Mouse (Mus musculus) thymus, postnatal 14 days (tissue): ENCODE results near the gene Dnajc8.
"Not testable (repeated sequence)": the region's sequence is repeated elsewhere in the genome, so short reads cannot be mapped to it uniquely, and the experiment has no call there.

Experiments
- DNase-seq: peaks from one replicate; pipeline ENCODE4 v3.0.0; 2021

Dnajc8 gene

DNA sequence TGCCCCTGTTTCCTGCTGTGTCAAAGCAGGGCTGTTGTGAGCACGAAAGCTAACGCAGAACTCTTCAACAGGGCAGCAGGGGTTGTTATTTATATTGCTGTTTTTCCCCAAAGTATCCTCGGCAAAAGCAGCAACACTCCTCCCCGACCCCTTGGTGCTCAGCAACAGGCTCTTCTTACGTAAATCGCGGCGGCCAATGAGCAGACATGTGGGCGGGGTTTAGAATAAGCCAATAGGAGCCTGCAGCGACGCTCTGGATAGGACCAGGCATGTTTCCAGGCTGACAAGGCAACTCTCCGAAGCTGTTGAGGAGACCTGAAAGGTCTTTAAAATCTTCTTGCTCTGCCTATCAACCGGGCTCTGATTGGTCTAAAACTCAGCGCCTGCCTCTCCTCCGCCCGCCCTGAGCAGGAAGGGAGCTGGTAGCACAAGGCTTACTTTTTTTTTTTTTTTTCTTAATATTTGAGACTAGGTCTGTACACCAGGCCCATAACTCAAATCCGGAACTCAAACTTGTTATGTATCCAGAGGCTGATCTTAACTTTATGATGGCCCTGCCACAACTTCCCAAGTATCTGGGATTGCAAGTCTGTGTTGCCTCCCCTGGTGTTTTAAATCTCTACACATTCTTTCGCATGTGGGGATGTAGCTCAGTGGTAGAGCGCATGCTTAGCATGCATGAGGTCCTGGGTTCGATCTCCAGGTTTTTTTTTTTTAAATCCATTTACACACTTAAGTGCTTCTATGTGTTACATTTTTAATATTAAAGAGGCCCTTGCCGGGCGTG is 19.8 kb upstream of the Dnajc8 start:
- DNase-seq = peak; percentile 92

DNA sequence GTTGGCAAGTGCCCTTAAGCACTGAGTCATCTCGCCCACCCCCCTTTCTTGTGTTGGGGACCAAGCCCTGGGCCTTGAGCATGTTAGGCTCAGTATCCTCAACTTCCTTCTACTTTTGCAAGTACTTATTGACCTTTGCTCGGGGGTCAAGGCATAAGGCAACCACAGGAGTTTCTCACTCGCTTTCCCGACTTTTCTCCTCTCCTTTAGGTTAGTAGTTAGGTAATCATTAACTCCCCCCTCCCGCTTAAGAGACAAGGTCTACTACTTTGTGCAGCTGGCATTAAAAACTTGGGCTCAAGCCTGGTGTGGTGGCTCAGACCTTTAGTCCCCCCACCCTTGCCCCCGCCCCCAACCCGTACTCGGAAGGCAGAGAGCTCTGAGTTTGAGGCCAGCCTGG is 17.3 kb upstream of the Dnajc8 start:
- DNase-seq = no peak

DNA sequence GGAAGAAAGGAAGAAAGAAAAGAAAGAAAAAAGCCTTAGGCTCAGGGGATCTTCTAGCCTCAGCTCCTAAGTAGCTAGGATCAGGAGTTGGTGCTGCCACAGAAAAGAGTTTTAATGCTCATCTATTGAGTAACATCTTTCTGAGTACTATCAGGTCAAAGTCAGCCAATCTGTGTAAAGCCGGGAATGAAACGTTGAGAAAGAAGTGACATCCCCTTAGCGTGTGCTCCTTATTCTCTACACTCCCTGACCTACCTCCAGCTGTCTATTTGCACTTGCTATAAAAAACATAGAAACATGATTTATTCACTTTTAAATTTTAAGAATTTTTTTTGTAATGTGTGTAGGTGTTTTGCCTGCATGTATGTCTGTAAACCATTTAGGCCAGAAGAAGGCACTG is 16.2 kb upstream of the Dnajc8 start:
- no peak for DNase-seq

DNA sequence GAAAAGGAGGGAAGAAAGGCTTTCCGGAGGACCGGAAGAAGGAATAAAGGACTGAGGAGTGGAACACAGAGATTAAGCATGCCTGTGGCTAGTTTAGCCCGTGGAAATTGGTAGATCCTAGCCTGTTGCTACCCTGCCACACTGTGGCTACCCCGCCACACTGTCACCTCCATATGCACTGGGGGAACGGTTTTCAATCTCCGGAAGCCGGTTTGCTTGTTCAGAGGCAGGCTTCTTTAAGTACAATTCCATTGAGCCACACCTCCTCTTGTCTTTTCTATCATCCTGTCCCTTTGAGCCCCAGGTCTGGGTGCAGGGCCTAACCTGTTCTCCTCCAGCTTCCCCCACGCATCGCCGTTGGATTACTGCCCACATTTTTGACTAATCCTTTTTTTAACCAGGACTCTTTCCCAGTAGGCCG is 11.0 kb upstream of the Dnajc8 start:
- DNase-seq = no peak

DNA sequence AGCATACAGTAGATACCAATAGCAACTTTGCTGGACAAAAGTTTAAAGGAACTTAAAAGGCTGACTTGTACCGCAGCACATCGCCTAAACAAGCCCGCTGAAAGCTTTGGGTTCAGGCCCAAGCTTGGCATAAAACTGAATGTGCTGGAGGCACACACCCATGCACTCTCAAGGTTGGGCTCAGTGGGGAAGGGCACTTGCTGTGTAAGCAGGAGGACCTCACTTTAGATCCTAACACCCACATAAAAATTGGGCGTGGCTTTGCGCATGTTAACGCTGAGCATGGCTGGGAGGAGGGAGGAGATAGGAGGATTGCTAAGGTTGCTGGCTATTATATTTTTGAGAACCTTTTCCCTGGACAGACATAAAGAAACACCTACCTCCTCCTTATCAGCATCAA is 10.5 kb upstream of the Dnajc8 start:
- no peak for DNase-seq

DNA sequence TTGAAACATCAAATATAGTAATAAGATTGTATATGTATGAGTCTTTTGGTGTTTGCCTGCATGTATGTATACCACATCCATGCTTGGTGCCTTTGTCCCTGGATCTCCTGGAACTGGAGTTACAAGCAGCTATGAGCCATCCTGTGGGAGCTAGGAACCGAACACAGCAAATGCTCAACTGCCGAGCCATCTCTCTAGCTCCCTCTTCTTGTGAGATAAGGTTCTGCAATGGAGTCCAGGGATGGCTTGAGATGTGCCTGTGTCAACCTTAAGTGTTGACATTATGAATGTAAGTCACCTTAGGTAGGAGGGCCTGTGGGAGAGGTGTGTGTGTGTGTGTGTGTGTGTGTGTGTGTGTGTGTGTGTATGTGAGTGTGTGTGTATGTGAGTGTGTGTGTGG is 8.7 kb upstream of the Dnajc8 start:
- DNase-seq = peak; percentile 30

DNA sequence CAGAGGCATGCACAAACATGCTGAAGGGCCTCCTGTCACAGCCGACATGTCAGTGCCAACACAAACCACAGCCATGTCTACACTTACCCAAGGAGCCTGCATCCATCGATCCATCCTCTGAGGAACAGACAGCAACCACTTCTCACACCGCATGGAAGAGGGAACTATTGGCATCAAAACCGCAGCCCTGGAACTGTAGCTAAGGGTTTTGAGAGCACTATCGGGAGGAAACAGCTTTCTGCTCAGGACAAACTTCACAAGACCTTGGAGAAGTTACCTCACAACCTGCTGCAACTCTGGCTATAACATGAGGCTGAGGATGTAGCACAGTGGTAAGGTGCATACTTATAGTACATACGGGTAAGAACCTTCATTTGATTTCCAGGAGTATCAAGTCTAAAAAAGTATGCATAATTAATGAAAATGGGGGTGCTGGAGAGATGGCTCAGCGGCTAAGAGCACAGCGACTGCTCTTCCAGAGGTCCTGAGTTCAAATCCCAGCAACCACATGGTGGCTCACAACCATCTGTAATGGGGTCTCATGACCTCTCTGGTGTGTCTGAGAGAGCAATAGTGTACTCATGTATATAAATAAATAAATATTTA is 7.3 kb upstream of the Dnajc8 start:
- DNase-seq = no peak

DNA sequence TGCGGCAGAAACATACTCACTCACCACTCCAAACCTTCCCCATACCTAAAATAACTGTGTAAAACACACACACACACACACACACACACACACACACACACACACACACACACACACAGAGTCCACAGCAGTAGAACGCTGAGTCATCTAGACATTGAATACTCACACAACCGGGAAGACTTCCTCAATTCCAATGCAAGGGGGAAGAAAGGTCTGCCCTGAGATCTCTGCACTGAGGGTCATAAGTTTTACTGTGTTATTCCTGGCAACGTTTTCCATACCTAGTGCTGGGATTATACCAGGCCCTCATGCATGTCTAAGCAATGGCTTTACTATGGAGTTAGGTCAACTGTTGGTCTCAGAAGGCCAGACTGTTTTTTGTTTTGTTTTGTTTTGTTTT is 6.0 kb upstream of the Dnajc8 start:
- DNase-seq = no peak

DNA sequence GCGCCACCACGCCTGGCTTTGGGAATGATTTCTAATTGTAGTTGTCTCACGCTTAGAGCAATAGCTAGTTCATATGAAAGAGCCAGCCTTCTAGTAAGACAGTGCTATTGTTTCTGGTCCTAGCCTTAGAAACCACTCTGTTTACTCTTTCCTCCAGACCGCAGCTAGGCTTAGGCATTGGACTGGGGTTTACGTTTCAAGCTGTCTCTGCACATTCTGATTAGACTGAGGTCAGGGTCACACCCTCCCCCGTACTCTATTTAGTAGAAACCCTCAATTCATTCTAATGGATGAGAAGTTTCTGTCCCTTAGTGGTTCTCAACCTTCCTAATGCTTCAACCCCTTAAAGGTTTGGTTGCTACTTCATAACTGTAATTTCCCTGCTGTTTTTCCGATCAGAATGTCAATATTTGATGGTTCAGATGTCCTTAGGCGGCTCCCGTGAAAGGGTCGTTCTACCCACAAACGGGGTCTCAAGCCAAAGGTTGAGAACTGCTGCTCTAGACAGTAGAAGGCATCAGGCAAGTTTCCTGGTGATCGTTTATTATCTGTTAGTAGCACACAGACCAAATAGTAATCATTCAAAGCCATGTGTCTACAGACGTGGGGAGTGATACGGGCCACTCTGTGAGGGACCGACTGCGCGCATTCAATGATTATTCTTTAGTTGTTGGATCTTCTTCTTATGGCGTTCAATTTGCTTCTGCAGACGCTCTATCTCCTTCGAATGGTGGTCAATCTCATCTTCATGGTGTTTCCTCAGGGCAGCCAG is 5.1 kb upstream of the Dnajc8 start:
- no peak for DNase-seq

DNA sequence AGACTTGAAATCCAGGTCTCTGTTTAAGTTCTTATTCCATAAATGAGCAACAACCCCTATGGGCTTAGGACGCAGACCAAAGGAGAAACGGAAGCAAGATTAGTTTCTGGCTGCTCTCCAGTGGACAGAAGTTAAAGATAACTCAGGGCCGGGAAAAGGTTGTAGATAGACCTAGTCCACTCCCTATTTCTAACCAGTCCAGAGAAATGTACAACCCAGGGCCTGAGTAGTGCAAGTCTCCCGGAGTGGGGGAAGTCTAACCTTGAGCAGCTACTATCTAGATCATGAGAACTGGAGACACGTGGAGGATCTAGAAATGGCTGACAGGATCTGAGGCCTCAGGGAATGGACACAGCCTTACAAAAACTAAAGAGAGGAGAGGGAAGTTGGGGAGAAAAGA is 2.9 kb upstream of the Dnajc8 start:
- no peak for DNase-seq

DNA sequence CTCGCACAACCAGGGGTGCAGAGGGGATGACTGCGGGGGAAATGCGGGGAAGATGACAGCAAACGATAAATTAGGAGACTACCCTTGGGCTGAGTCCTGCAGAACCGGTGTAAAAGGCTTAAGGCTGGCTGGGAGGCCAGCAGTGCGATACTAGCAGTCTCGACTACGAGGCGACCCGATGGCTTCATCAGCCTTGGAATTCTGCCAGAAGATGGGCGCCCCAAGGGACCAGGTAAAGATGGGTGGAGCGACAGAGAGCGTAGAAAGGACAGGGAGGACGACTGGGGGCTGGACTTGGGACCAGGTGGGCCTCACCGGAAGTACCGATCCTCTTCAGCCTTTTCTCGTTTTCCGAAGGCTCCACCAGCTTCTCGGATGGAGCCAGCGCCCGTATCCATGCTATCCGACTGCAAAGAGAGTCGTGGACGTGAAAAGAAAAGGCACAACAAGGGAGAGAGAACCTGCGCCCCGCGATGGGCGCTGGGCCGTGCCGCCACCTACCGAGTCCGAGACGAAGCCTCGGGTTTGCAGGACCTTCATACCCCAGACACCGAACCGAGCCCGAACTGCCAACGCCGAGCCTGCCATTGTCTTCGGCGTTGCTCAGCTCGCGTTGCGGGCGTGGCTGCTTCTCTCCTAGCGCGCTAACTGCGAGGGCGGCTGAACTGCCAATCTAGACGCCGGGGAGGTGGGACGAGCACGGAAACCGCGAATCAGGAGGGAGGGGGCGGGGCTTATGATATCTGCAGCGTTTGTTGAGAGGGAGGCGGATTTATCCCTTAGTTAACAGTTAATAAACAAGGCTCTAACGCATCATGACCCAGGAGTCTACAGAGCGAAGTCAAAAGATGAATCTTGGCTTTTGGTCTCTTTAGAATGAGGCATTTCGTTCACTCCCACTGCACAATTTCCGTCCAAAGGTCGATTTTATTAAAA is 2.1 kb upstream of the Dnajc8 start, which contains the start of gene Atpif1:
Gene Atpif1, minus strand, starts transcription at position 679 of the 936 bp plus-strand sequence.
- peak; percentile 90 for DNase-seq

DNA sequence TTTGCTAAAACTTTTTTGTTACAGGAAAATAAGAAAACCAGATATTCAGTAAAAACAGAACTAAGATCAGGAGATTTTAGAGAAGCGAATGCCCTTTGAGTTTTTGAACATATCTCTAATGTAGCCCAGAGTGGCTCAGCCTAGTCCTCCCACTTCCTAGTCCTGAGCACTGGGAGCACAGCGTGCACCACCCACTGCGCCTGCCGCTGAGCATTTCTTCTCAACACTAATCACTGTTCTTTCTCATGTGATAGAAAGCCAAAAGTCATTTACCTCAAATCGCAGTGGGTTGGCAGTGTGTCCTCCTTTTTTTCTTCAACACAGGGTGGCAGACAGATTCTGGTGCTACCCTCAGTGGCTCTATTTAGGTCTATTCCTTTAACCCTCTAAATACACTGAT is 4.1 kb downstream of the Dnajc8 start:
- DNase-seq = no peak

DNA sequence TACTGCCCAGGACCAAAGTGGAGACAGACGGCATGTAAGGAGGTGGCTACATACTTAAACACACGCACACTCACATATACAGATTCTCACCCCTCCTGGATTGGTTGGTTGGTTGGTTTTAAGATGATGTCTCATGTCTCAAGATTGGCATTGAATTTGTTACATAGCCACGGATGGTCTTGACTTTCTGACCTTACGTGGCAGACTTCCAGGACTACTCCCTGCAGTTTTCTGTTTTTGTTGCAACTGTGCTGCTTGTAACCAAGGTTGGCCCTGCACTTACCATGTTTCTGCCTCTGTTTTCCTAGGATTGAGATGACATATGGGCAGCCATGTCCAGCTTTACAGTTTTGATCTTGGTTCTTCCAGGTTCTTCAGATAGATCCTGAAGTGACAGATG is 6.1 kb downstream of the Dnajc8 start:
- no peak for DNase-seq

DNA sequence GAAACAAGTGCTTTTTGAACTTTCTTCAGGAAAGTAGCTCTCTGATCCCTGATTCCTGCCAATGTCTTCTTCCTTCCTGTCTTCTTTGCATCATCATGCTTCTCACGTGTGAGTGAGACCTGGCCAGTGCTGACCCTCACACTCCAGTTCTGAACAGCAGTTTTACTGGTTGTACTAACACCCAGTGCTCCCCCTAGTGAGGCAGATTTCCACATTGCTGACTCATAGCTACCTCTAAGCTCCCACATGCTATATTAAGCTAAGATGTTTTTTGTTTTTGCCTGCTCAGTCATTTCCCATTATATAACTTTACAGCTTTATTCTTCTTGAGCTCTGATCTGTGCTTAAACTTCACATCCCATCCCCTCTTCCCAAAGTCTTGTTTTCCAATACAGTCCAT is 7.4 kb downstream of the Dnajc8 start:
- DNase-seq = no peak

DNA sequence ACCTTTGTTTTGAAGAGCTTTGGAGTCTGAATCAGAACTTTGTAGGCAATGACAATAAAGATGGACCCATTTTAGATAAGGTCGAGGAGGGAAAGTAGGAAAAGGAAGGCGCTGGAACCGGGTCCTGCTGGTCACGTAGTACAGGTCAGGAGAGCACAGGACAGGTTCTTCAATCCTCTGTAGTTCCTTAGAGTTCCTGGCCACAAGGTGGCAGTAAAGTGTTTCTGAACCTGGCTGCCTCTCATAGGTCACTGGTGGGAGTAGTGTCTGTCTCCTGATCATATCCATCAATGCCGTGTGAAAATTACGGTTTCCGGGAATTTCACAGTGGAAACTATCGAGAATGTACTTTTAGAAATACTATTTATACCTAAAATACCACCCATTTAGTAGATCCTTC is 10.5 kb downstream of the Dnajc8 start:
- DNase-seq = peak; percentile 66

DNA sequence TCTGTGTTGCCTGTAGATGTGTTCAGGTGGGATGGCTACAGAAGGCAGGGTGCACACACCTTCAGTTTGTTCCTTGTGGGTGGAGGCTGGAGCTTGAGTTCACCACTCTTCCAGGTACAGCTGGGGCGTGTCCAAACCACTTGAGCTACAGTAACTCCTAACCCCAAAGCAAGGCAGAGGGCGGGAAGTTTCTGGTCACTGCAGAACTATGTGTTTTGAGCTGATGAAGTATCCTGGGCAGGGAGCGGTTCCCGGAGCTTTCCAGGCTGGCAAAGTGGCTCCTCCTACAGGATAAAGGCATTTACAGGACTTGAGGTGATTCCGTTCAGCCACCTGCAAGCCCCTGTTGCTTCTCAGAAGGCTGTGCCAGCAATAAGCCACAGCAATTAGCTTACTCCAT is 18.9 kb downstream of the Dnajc8 start:
- DNase-seq = no peak

DNA sequence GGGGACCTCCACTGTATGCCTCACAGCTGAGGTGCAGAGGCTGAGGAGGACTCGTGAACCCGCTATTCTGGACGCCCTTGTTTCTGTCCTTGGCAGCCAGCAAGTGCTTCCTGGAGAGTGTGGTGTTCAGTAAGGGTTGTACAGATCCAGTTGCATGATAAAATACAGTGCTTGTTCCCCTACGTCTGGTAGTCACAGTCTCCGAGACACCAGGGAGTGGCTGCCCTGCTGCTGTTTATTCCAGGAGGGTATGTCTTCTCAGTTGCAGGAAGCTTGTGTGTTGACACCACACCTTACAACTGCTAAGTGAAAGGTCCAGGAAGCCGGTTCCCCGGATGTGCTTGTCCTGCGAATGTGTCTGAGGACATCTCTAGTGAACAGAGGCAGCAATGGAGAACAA is 19.3 kb downstream of the Dnajc8 start:
- DNase-seq = no peak

DNA sequence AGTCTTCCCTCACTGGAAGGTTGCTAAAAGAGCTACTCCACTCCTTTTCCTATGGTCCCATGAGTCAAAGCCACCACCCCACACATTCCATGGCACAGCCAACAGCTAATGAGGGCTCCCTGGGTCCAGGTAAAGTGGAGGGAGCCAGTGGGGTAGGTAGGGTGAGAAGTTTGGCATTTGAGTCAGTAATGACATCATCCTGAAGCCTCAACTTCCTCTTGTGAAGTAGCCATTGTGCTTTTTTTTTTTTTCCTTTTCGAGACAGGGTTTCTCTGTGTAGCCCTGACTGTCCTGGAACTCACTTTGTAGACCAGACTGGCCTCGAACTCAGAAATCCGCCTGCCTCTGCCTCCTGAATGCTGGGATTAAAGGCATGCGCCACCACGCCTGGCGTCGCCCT is 20.2 kb downstream of the Dnajc8 start:
- not testable (repeated sequence) for DNase-seq

DNA sequence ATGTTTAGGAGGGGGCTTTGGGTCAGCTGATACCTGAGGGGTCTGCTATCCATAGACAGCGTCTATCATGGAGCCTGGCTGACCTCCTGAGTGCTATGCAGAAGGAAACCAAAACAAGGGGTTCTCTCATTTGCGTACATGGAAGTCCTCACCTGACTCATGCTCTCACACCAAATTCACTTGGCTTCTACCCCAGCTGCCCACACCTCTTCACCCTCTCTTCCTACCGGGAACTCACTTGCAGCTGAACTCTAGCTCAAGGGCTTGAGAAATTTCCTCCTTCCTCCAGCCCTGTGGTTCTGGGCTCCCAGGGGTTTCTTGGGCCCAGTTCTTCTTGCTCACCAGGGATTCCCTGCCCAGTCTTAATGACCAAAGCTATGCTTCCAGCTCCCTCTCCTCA is 27.9 kb downstream of the Dnajc8 start:
- DNase-seq = no peak

DNA sequence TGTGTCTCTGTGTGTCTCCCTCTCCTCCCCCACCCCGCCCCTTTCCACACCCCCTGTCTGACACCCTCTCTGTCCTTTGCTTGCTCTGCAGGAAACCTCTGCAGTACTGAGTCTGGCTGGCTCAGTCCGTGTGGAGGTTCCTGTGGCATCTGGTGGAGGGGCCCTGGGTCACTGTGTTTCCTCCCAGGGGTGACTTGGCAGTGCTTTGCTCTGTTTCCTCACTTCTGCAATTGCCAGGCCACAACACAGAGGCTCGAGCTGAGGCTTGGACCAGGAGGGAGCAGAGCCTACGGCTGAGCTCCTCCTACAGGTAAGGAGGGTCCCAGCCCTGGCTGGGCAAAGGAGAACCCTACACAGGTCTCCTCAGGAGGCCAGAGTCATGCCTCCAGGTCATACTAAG is 28.6 kb downstream of the Dnajc8 start, which contains the start of gene Ptafr:
Gene Ptafr, plus strand, starts transcription at position 103 of the 400 bp plus-strand sequence.
- no peak for DNase-seq

DNA sequence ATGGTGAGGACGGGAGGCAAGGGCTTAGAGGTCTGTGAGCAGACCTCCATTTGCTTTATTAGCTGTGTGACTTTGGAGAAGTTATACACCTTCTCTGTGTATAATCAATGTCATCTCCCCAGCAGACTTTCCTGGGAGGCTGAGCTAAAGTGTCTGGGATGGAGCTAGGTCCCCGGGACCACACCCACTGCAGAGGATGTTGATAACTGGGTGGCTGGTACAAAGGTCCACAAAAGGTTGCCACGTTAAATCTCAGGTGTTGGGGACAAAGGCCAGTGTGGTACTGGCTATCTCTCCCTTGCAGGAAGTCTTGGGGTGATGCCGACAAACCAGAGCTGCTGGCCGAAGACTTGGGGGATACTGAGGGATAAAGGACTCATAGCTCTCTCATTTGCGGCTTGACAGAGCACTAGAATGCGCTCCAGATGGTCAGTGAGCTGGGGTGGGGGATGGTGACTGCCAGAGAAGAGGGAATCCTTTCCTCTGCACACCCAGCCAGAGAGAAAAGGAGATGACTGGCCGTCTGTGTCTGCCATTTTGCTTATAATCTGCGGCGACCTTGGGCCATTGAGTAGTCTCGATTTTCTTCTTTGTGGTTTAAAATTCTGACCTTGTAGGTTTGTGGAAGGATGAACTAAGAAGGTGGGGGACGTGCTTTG is 29.9 kb downstream of the Dnajc8 start:
- DNase-seq = no peak

DNA sequence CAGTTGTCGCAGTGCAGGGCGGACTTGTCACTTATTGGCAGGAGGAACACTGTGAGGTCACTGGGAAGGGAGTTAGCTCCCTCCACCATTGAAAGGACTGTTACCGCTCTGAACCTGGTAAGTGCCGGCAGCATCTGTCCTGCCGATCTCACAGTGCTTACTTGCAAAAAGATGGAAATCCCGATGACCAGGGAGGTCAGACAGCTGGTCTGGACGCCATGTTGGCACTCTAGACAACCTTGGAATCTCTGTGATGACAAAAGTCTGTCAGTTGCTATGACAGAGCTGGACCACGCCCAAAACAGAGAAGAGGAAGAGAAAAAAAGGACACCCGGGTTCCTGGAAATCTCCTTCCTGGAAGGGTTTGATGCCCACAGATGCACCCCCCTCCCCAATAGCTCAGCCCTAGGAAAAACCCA is 32.0 kb downstream of the Dnajc8 start:
- no peak for DNase-seq
